Mouse (Mus musculus) cortical plate, adult 2 months (tissue): ENCODE measurements at regions not wholly inside any gene's neighbourhood (a gene's known extent, or its start where the extent isn't known, plus 50 kb on each side); places are given as distances from the start of the nearest gene placed in this dataset.

Source experiments
- CTCF ChIP-seq: fragments of 200-500 bp; IDR thresholded peaks from 2 replicates; pipeline ENCODE4 v1.5.1; 2011; ENCODE audit warnings: mild to moderate bottlenecking, control low read depth, low read length; ENCODE audit not compliant: insufficient read depth; ENCODE audit errors: extremely low read depth
- POLR2A ChIP-seq: fragments of 200-500 bp; IDR thresholded peaks from 2 replicates; pipeline ENCODE4 v1.6.1; 2011; ENCODE audit warnings: mild to moderate bottlenecking, low read length, control low read depth; ENCODE audit not compliant: insufficient read depth; ENCODE audit errors: extremely low read depth

DNA sequence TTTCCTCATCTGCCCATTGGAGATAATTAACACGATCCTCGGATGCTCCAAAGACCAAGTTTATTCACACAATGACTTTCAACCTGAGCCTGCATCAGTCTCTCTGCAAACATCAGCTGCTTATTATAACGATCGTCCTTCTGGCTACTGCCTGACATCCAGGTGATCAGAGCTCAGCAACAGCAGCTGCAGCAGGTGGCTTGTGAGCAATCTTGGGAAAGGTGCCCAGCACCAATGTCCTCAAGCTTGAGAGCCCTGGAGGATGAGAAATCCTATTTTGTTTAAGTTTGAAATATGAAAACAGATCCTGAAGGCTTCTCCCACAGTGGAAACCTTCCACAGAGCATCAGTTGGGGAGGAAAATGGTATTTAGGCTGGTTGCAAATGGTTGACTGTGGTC is 242.8 kb downstream of the Prdm2 start:
- no peak for TF ChIP-seq CTCF
- TF ChIP-seq POLR2A = no peak
